Mouse (Mus musculus): ENCODE measurements at regions not wholly inside any gene's neighbourhood (a gene's known extent, or its start where the extent isn't known, plus 50 kb on each side); places are given as distances from the start of the nearest gene placed in this dataset.
A peak's percentile ranks its signal among the peaks of the same experiment; 100 is the strongest.

DNA sequence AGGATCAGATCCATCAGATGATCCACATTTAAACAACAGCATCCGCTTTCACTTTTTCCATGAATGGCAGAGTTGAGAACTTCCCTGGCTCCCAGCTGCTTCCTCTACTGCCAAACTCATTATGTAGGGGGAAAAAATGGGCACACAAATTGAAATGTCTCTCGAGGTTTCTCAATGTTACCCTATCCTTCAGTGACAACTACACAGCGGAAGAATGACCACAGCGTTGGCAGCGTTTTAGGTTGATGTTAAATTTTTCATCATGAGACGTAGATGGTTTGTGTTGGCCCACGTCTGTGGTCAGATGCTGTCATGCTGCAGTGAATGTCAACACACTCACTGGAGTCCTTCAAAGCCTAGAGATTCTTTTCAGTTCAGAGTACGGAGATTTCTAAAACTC lies 149.0 kb upstream of the Paip1 start:
- Histone ChIP-seq H3K9me3 (ENCODE audit: low read length) (no peaks in the 10 kb centered on the region), H3K27ac (no peak overlapping the region), H3K4me1 (ENCODE audit: insufficient read depth, low read length) (no peaks in the 10 kb centered on the region), H3K4me2 (ENCODE audit: low read depth, low read length) (no peak overlapping the region), H3K4me3 (ENCODE audit: low read length) (no peak overlapping the region), H3K36me3 (ENCODE audit: insufficient read depth, low read length) (no peaks in the 10 kb centered on the region), H3K27me3 (ENCODE audit: insufficient read depth, low read length) (no peaks in the 10 kb centered on the region), H3K9ac (replicated peaks; ENCODE audit: low read length) (no peak overlapping the region)
- ATAC-seq (no peak), DNase-seq (ENCODE audit: low spot score) (no peak)
- TF ChIP-seq CTCF (IDR thresholded peaks at IDR 0.05; ENCODE audit: low read depth): no peak
- WGBS: 87% methylated on average over 8 of the region's 8 CpGs

DNA sequence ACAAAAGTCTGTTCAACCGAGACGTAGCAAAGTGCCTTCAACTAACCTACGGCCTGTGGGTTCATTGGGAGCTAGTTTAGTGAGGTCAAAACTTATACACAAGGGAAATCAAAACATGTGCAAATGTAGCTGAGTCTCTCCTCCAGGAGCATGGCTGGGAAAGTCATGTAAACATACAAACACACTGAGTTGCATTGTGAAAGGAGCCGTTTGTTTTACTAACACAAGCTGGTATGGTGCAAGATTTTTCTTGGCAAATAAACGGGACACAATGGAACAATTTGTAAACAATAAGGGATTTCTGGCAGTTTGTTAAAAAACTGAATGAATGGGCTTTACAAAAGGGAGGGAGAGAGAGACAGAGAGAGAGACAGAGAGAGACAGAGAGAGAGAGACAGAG lies 147.8 kb upstream of the Paip1 start:
- no peak for TF ChIP-seq CTCF (IDR thresholded peaks at IDR 0.05; ENCODE audit: low read depth)
- H3K27ac ChIP-seq: no peak overlapping the region
- no peaks in the 10 kb centered on the region for H3K36me3 ChIP-seq (ENCODE audit: insufficient read depth, low read length)
- no peak overlapping the region for H3K4me3 ChIP-seq (ENCODE audit: low read length)
- no peaks in the 10 kb centered on the region for H3K9me3 ChIP-seq (ENCODE audit: low read length)
- H3K4me1 ChIP-seq (ENCODE audit: insufficient read depth, low read length): no peaks in the 10 kb centered on the region
- WGBS: 61% methylated on average over 5 of the region's 5 CpGs
- DNase-seq (ENCODE audit: low spot score) (no peak), ATAC-seq (no peak)
- H3K27me3 ChIP-seq (ENCODE audit: insufficient read depth, low read length): no peaks in the 10 kb centered on the region
- H3K9ac ChIP-seq (replicated peaks; ENCODE audit: low read length): no peak overlapping the region
- H3K4me2 ChIP-seq (ENCODE audit: low read depth, low read length): no peak overlapping the region

DNA sequence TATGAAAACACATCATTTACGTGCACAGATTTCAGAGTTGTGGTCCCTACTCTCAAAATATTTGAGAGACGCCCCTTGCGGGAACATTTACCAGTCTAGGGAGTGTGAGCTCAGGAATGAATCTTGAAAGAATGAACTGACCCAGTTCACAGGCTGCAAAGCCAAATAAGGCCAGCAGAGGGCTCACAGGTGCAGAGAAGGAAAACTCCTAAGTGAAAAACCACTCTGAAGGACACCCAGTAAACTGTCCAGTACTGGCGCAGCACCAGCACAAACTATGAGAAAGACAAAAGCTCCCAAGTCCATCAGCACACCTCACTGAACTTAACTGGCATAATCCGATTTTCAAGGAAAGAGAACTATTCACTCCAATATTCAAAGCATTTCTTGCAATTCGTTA lies 145.0 kb upstream of the Paip1 start:
- TF ChIP-seq CTCF (IDR thresholded peaks at IDR 0.05; ENCODE audit: low read depth): peak; percentile 77
- no peaks in the 10 kb centered on the region for H3K9me3 ChIP-seq (ENCODE audit: low read length)
- ATAC-seq (peak; percentile 53; the same call in 1 of the 2 replicates), DNase-seq (ENCODE audit: low spot score) (peak; percentile 66)
- H3K27ac ChIP-seq: no peak overlapping the region
- H3K4me2 ChIP-seq (ENCODE audit: low read depth, low read length): no peak overlapping the region
- no peaks in the 10 kb centered on the region for H3K36me3 ChIP-seq (ENCODE audit: insufficient read depth, low read length)
- H3K4me3 ChIP-seq (ENCODE audit: low read length): no peak overlapping the region
- H3K4me1 ChIP-seq (ENCODE audit: insufficient read depth, low read length): no peaks in the 10 kb centered on the region
- no peak overlapping the region for H3K9ac ChIP-seq (replicated peaks; ENCODE audit: low read length)
- WGBS: 40% methylated on average over 6 of the region's 6 CpGs
- H3K27me3 ChIP-seq (ENCODE audit: insufficient read depth, low read length): no peaks in the 10 kb centered on the region

- no peaks in the 10 kb centered on the region for H3K9me3 ChIP-seq (ENCODE audit: low read length)
- no peak overlapping the region for H3K4me2 ChIP-seq (ENCODE audit: low read depth, low read length)
- H3K4me3 ChIP-seq (ENCODE audit: low read length): no peak overlapping the region
- whole genome bisulfite sequencing: 76% methylated on average over 1 of the region's 1 CpGs
- TF ChIP-seq CTCF (IDR thresholded peaks at IDR 0.05; ENCODE audit: low read depth): no peak
- H3K36me3 ChIP-seq (ENCODE audit: insufficient read depth, low read length): no peaks in the 10 kb centered on the region
- H3K27ac ChIP-seq: no peak overlapping the region
- H3K4me1 ChIP-seq (ENCODE audit: insufficient read depth, low read length): no peaks in the 10 kb centered on the region
- no peak for DNase-seq (ENCODE audit: low spot score)
- H3K9ac ChIP-seq (replicated peaks; ENCODE audit: low read length): no peak overlapping the region
- ATAC-seq: no peak
- H3K27me3 ChIP-seq (ENCODE audit: insufficient read depth, low read length): no peaks in the 10 kb centered on the region
Observed at GRCm38 (mm10) chr13:119309238-119309637, 119.2 kb upstream of the Paip1 start.

DNA sequence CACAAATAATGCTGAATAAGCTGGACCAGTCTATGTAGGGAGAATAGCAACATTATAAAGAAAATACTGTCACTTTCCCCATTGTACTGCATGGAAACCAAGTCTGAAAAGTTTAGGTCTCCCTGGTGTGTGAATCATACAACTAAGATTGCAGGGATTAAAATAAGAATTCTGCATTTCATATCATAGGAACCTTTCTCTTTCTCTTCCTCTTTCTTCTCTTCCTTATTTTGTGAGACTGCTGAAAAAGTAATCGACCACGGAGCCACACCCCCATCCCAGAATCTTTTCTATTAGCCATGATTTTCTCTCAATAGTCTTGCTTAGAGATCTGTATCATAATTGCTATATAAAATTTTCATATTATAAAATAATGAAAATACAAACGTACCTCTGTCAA lies 118.4 kb upstream of the Paip1 start:
- Histone ChIP-seq H3K4me2 (ENCODE audit: low read depth, low read length) (no peak overlapping the region), H3K27me3 (ENCODE audit: insufficient read depth, low read length) (no peaks in the 10 kb centered on the region), H3K9ac (replicated peaks; ENCODE audit: low read length) (no peak overlapping the region), H3K27ac (no peak overlapping the region), H3K36me3 (ENCODE audit: insufficient read depth, low read length) (no peaks in the 10 kb centered on the region), H3K9me3 (ENCODE audit: low read length) (no peaks in the 10 kb centered on the region), H3K4me1 (ENCODE audit: insufficient read depth, low read length) (no peaks in the 10 kb centered on the region), H3K4me3 (ENCODE audit: low read length) (no peak overlapping the region)
- 95% methylated on average over 3 of the region's 3 CpGs for WGBS
- no peak for DNase-seq (ENCODE audit: low spot score)
- TF ChIP-seq CTCF (IDR thresholded peaks at IDR 0.05; ENCODE audit: low read depth): no peak
- no peak for ATAC-seq

DNA sequence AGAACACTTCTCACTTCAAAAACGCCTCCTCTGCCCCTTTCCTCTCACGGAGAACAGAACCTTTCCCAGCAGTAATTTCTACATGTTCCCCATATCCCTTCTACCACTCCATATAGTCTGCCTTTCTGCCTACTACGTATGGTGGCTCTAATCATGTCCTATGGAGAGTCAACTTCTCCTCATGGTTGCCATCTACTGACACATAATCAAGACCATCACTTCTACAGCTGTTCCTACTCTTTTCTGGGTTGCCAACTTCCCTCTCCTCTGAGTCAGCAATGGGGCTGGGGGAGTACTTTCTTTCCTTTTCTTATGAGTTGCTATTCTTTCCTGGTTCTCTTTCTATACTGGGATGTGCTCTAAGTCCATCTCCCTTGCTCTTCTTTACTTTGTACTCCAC lies 114.0 kb upstream of the Paip1 start:
- TF ChIP-seq CTCF (IDR thresholded peaks at IDR 0.05; ENCODE audit: low read depth): no peak
- DNase-seq (ENCODE audit: low spot score) (no peak), ATAC-seq (no peak)
- H3K4me2 ChIP-seq (ENCODE audit: low read depth, low read length): no peak overlapping the region
- no peaks in the 10 kb centered on the region for H3K27me3 ChIP-seq (ENCODE audit: insufficient read depth, low read length)
- no peak overlapping the region for H3K27ac ChIP-seq
- no peaks in the 10 kb centered on the region for H3K4me1 ChIP-seq (ENCODE audit: insufficient read depth, low read length)
- H3K4me3 ChIP-seq (ENCODE audit: low read length): no peak overlapping the region
- no peaks in the 10 kb centered on the region for H3K36me3 ChIP-seq (ENCODE audit: insufficient read depth, low read length)
- WGBS: 79% methylated on average over 3 of the region's 3 CpGs
- no peaks in the 10 kb centered on the region for H3K9me3 ChIP-seq (ENCODE audit: low read length)
- no peak overlapping the region for H3K9ac ChIP-seq (replicated peaks; ENCODE audit: low read length)

- H3K4me1 ChIP-seq (ENCODE audit: insufficient read depth, low read length): no peaks in the 10 kb centered on the region
- DNase-seq (ENCODE audit: low spot score): peak; percentile 47
- 88% methylated on average over 1 of the region's 1 CpGs for WGBS
- H3K4me2 ChIP-seq (ENCODE audit: low read depth, low read length): no peak overlapping the region
- no peaks in the 10 kb centered on the region for H3K36me3 ChIP-seq (ENCODE audit: insufficient read depth, low read length)
- H3K27ac ChIP-seq: no peak overlapping the region
- H3K9me3 ChIP-seq (ENCODE audit: low read length): no peaks in the 10 kb centered on the region
- no peak overlapping the region for H3K9ac ChIP-seq (replicated peaks; ENCODE audit: low read length)
- H3K4me3 ChIP-seq (ENCODE audit: low read length): no peak overlapping the region
- no peaks in the 10 kb centered on the region for H3K27me3 ChIP-seq (ENCODE audit: insufficient read depth, low read length)
- ATAC-seq: no peak
- TF ChIP-seq CTCF (IDR thresholded peaks at IDR 0.05; ENCODE audit: low read depth): peak; percentile 74
Observed at GRCm38 (mm10) chr13:119318358-119318757, 110.0 kb upstream of the Paip1 start.

Data from hindbrain, postnatal 0 days (tissue).